Mouse (Mus musculus) kidney, embryonic 14.5 days (tissue): Measurements from ENCODE around the gene Rmi1. TPM values are rescaled to one million over a fixed set of nuclear protein-coding genes. Genes with fewer than 3 reads are reported as not detected.
A peak's percentile ranks its signal among the peaks of the same experiment; 100 is the strongest.

Experiments
- ATAC-seq: fragments of 200-750 bp; cut with Nextera tagmentation; 2 replicates; pipeline ENCODE4 v1.8.0; 2017; ENCODE audit warnings: moderate number of reproducible peaks, mild to moderate bottlenecking, moderate TSS enrichment, moderate library complexity; ENCODE audit not compliant: low FRiP score, low TSS enrichment
- H3K27ac ChIP-seq: fragments of 300-500 bp; sonication (generic); 2 replicates; pipeline ENCODE4 v1.5.1; 2014; ENCODE audit warnings: low read depth, mild to moderate bottlenecking, low read length, moderate library complexity, mixed read lengths
- H3K27me3 ChIP-seq: fragments of 300-500 bp; sonication (generic); 2 replicates; pipeline ENCODE4 v1.6.1; 2014; ENCODE audit warnings: mild to moderate bottlenecking, low read length; ENCODE audit not compliant: control insufficient read depth, insufficient read depth
- H3K36me3 ChIP-seq: fragments of 300-500 bp; sonication (generic); 2 replicates; pipeline ENCODE4 v1.6.1; 2014; ENCODE audit warnings: low read length, mixed read lengths; ENCODE audit not compliant: control insufficient read depth, insufficient read depth
- H3K4me1 ChIP-seq: fragments of 300-500 bp; sonication (generic); 2 replicates; pipeline ENCODE4 v1.6.1; 2014; ENCODE audit warnings: low read length, mixed read lengths; ENCODE audit not compliant: control insufficient read depth, insufficient read depth
- H3K4me2 ChIP-seq: fragments of 300-500 bp; sonication (generic); replicated peaks from 2 replicates; pipeline ENCODE4 v1.6.1; 2014; ENCODE audit warnings: low read depth, mild to moderate bottlenecking, low read length
- H3K4me3 ChIP-seq: fragments of 300-500 bp; sonication (generic); 2 replicates; pipeline ENCODE4 v1.5.1; 2014; ENCODE audit warnings: mild to moderate bottlenecking, low read length
- H3K9ac ChIP-seq: fragments of 300-500 bp; sonication (generic); 2 replicates; pipeline ENCODE4 v1.6.1; 2014; ENCODE audit warnings: low read depth, mild to moderate bottlenecking, low read length, moderate library complexity
- H3K9me3 ChIP-seq: fragments of 300-500 bp; sonication (generic); 2 replicates; pipeline ENCODE4 v1.6.1; 2016; ENCODE audit warnings: low read length; ENCODE audit not compliant: control insufficient read depth
- WGBS: fragments of 180-500 bp; shearing (Covaris S2); extraction: QIAGEN DNeasy Blood & Tissue Kit; methylation state at CpG from one replicate; pipeline ENCODE4 v1.1.7; 2014; 5-methylcytosine and 5-hydroxymethylcytosine counted together
- polyA plus RNA-seq: library from polyadenylated mRNA; unstranded; fragments of >200 nt; fragmentation: Nextera tagmentation; extraction: Ambion mirVana; gene quantifications from 2 replicates; pipeline ENCODE4 v1.2.1, GENCODE M21; 2014

Gene Rmi1
- polyA plus RNA-seq, 1 experiment from 2014 or later: 27.2 TPM

DNA sequence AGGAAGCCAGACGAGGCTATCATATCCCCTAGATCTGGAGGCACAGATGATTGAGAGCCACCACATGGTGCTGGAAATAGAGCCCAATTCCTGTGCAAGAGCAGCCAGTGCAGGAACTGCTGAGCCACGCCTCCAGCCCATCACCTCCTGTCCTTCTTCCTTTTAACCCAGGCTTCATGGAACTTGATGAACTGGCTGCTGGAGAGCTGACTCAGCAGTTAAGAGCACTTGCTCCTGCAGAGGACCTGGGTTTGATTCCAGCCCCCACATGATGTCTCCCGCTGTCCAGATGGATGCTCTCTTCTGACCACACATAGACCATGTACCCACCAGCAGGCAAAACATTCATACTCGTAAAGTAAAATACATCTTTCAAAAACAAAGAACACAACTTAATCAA lies 33.2 kb upstream of the Rmi1 start:
- H3K27me3 ChIP-seq: no peaks in the 10 kb centered on the region
- ATAC-seq: no peak
- no peaks in the 10 kb centered on the region for H3K4me1 ChIP-seq
- H3K27ac ChIP-seq: no peak overlapping the region
- WGBS: 64% methylated on average over 4 of the region's 4 CpGs
- H3K9ac ChIP-seq: no peak overlapping the region
- H3K36me3 ChIP-seq: no peaks in the 10 kb centered on the region
- H3K4me3 ChIP-seq: no peak overlapping the region
- H3K4me2 ChIP-seq: no peak overlapping the region
- no peaks in the 10 kb centered on the region for H3K9me3 ChIP-seq

DNA sequence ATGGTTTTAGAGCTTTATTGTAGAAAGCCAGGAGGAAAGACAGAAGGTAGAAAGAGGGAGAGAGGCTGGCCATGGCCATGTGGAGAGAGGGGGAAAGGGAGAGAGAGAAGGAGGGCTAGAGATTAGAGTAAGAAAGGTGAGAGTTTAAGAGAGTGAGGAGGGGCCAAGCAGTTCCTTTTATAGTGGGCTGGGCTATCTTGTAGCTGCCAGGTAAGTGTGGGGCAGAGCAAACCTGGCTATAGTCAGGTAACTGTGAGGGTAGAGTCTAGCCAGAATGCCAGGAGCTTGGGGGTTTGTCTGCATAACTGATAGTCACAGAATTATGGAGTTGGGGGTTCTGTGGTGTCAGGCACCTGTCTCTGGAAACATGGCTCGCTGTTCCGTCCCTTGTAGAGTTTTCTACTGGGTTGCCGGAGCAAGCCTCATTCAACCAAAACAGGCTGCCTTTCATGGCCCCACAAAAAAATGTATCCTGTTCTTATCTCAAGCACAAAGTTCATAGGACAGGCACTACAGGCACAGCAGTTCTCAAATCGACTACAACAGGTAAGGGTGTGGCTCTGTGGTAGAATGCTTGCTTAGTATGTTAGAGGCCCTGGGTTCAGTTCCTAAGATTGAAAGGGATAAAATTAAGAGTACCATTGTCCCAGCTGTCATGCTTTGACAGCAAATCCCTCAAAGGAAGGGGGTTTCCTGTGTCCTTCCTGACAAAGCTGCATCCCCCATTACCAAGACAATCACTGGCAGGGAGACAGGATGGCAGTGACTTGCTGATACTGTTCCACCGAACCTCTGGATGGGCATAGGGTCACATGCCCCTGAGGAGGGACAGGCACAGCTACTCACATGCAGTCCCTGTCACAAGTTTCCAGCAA lies 29.5 kb upstream of the Rmi1 start:
- no peak overlapping the region for H3K4me2 ChIP-seq
- H3K36me3 ChIP-seq: no peaks in the 10 kb centered on the region
- no peak overlapping the region for H3K4me3 ChIP-seq
- no peaks in the 10 kb centered on the region; the same call in 1 of the 2 replicates for H3K9me3 ChIP-seq
- ATAC-seq: no peak
- H3K27ac ChIP-seq: no peak overlapping the region
- no peak overlapping the region for H3K9ac ChIP-seq
- no peaks in the 10 kb centered on the region for H3K4me1 ChIP-seq
- WGBS: 88% methylated on average over 5 of the region's 5 CpGs
- H3K27me3 ChIP-seq: no peaks in the 10 kb centered on the region

DNA sequence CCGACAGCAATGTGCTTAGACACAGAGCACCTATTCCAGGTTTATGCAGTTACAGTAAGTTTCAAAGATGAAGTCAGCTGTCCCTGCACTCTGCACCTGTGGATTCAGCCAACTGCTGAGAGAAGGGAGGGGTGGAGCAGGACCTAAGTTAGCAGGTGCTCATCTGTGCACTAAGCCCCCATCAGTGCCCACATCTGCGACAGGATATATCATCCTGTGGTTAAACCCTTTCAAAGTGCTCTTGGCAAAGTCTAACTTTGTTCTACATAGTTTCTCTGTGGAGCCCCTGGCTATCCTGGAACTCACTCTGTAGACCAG lies 28.9 kb upstream of the Rmi1 start:
- ATAC-seq: no peak
- H3K36me3 ChIP-seq: no peaks in the 10 kb centered on the region
- H3K27ac ChIP-seq: no peak overlapping the region
- no peak overlapping the region for H3K9ac ChIP-seq
- 93% methylated on average over 2 of the region's 2 CpGs for WGBS
- H3K27me3 ChIP-seq: no peaks in the 10 kb centered on the region
- H3K4me2 ChIP-seq: no peak overlapping the region
- no peaks in the 10 kb centered on the region; the same call in 1 of the 2 replicates for H3K9me3 ChIP-seq
- no peaks in the 10 kb centered on the region for H3K4me1 ChIP-seq
- no peak overlapping the region for H3K4me3 ChIP-seq

DNA sequence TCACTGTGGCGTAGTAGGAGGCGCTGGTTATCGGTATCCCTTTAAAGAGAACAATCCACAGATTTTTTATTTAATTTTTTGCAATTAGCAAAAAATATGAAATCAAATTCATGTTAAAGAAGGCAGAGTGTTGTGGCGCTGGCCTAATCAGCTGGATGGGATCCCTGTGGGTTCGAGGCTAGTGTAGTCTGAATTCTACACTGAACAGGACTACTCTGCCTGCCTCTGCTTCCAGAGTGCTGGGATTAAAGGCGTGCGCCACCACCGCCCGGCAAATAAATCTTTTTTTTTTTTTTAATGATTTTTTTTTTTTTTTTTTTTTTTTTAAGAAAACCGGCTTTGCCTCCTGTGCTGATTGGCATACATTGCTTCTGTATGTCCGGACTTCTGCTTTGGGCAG lies 17.7 kb upstream of the Rmi1 start:
- Histone ChIP-seq H3K27me3 (no peaks in the 10 kb centered on the region), H3K4me3 (peak overlapping the region; percentile 80), H3K9me3 (peaks cover 16% of the 10 kb centered on the region), H3K4me2 (peak overlapping the region; percentile 96), H3K9ac (peak overlapping the region; percentile 80), H3K4me1 (peaks cover 10% of the 10 kb centered on the region; the same call in 1 of the 2 replicates), H3K36me3 (peaks cover 20% of the 10 kb centered on the region), H3K27ac (no peak overlapping the region)
- WGBS: 52% methylated on average over 11 of the region's 11 CpGs
- ATAC-seq: 0 out of 2 replicates have a peak, but pooled peaks have one; percentile 41

DNA sequence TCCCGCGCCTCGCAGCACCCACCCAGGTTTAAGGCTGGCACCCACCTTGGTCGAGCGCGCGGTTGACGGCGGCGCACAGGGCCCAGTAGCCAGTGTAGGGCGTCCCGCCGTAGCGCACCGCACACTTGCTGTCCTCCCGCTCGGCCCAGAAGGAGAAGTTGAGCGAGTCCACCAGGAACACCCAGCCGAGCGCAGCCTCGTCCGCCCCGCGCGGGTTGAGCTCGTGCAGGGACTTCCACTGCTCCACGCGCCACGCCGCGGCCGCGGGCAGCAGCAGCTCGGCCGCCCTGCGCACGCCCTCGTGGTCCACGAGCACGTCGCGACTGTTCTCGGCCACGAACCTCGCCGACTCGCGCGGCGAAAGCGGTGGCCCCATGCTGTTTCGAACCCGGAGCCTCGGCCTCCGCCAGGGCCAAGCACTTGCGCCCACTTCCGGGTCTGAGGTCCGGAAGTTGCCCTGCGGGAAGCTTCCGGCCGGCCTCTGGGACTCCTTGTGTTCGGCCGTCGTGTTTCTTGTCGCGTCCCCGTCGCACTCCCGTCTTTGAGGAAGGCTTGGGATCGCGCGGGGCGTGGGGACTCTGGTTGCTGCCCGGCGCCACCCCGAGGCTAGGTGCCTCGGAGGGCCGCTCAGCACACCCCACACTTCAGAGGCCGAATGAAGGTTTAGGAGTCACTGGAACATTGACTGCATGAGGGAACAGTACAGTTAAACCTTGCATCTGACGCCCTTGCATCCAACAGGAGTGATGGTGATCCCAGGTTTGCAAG lies 17.1 kb upstream of the Rmi1 start, which contains the start of gene 2210016F16Rik:
2210016F16Rik (minus strand) TSS at position 447 of the 768 bp plus-strand sequence.
- Histone ChIP-seq H3K4me3 (peak within 1 kb of the TSS; percentile 80), H3K27me3 (no peaks in the 10 kb centered on the region), H3K36me3 (peaks cover 21% of the 10 kb centered on the region), H3K9me3 (peaks cover 15% of the 10 kb centered on the region), H3K4me2 (peak within 1 kb of the TSS; percentile 96), H3K9ac (peak within 1 kb of the TSS; percentile 80), H3K27ac (peak within 1 kb of the TSS; percentile 24; the same call in 1 of the 2 replicates), H3K4me1 (peaks cover 10% of the 10 kb centered on the region; the same call in 1 of the 2 replicates)
- WGBS: 3% methylated on average over 79 of the region's 80 CpGs
- peak; percentile 77 for ATAC-seq

DNA sequence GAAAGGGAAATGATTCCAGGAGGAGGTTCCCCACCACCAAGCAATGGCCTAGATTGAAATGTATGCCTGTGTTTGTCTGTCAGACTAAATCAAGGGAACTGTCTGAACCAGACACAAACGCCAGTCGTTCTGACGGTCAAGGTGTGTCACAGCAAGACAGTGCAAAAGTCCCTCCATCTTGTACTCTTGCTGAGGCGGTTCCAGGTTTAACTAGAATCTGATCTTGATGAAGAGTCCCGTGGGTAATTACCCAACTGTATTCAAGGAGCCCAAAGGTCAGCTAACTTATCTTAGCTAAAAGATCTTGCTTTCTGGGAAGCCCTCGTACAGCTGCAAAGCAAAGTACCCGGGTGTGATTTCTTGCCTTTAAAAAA lies 16.5 kb upstream of the Rmi1 start:
- WGBS: 79% methylated on average over 7 of the region's 7 CpGs
- peaks cover 11% of the 10 kb centered on the region; the same call in 1 of the 2 replicates for H3K9me3 ChIP-seq

DNA sequence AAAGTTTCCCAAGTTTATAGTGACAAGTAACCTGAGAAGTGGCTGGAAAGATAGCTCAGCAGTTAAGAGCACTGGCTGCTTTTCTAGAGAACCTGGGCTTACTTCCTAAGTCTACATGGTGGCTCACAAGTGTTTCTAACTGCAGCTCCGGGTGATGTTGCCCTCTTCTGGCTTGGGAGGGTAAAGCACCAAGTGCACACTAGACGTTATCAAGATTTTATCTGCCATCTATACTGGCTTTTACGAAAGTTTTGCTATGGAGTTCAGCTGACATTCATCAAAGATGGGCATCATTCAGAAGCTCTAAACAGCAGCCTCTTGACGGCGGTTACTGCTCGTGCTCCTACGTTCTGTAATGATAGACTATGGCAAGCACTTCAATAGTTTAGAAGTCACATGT lies 14.1 kb upstream of the Rmi1 start:
- Histone ChIP-seq H3K9me3 (no peaks in the 10 kb centered on the region), H3K27me3 (no peaks in the 10 kb centered on the region), H3K4me1 (peaks cover 10% of the 10 kb centered on the region; the same call in 1 of the 2 replicates), H3K4me2 (no peak overlapping the region), H3K27ac (no peak overlapping the region), H3K4me3 (no peak overlapping the region), H3K9ac (no peak overlapping the region), H3K36me3 (peaks cover 24% of the 10 kb centered on the region)
- ATAC-seq: peak; percentile 25; the same call in 1 of the 2 replicates
- WGBS: 14% methylated on average over 7 of the region's 7 CpGs

More for the DNA sequence above, 16.5 kb upstream of the Rmi1 start:
- Histone ChIP-seq H3K27me3 (no peaks in the 10 kb centered on the region), H3K4me1 (peaks cover 10% of the 10 kb centered on the region; the same call in 1 of the 2 replicates), H3K4me3 (peak overlapping the region; percentile 80), H3K4me2 (peak overlapping the region; percentile 96), H3K27ac (no peak overlapping the region; the same call in 1 of the 2 replicates), H3K9ac (peak overlapping the region; percentile 80), H3K36me3 (peaks cover 23% of the 10 kb centered on the region)
- ATAC-seq: no peak

DNA sequence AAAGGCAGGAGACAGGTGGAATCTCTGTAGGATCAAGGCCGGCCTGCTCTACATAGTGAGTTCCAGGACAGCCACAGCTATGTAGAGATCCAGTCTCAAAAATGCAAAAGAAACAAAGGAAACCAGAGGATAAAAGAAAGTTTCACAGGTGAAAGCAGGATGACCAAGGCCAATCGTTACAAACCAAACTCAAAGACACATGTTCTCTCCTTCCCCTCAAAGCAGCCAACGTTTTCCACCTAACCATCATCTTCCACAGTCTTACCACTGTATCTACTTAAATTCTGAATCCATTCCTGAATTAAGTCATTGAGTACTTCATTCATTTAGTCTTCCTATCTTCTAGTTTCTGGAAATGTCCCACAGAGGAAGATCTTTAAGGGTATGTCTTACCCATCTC lies 13.7 kb upstream of the Rmi1 start:
- no peak overlapping the region for H3K9ac ChIP-seq
- no peak overlapping the region for H3K4me3 ChIP-seq
- peaks cover 28% of the 10 kb centered on the region for H3K36me3 ChIP-seq
- H3K27me3 ChIP-seq: no peaks in the 10 kb centered on the region
- H3K4me2 ChIP-seq: no peak overlapping the region
- peaks cover 10% of the 10 kb centered on the region; the same call in 1 of the 2 replicates for H3K4me1 ChIP-seq
- H3K27ac ChIP-seq: no peak overlapping the region
- ATAC-seq: no peak; the same call in 1 of the 2 replicates
- no peaks in the 10 kb centered on the region for H3K9me3 ChIP-seq
- 52% methylated on average over 3 of the region's 3 CpGs for WGBS
